Mouse (Mus musculus) ES-E14 (cell line): ENCODE results near the gene Pak6. TPM values are rescaled to one million over a fixed set of nuclear protein-coding genes. Genes with fewer than 3 reads are reported as not detected.

Source experiments
- DNase-seq: peaks from one replicate; pipeline ENCODE4 v3.0.0-alpha.2; 2013; ENCODE audit warnings: low read depth, low spot score
- H3K27ac ChIP-seq: 2 replicates; pipeline ENCODE4 v1.5.1; 2012; ENCODE audit warnings: low read depth, mild to moderate bottlenecking, low read length, moderate library complexity, mixed read lengths; ENCODE audit not compliant: poor library complexity, insufficient read depth, severe bottlenecking
- H3K36me3 ChIP-seq: 2 replicates; pipeline ENCODE4 v1.6.1; 2012; ENCODE audit warnings: mild to moderate bottlenecking, low read length, moderate library complexity, mixed read lengths; ENCODE audit not compliant: control insufficient read depth, poor library complexity, insufficient read depth, severe bottlenecking
- H3K4me1 ChIP-seq, 2 experiments: fragments of 150-350 bp in 1 of 2; sonication (generic) in 1 of 2; 2 replicates each; pipeline ENCODE4 v1.6.1; 2012; ENCODE audit warnings: low read length in 2 of 2, mild to moderate bottlenecking in 1 of 2, mixed read lengths in 1 of 2; ENCODE audit not compliant: control insufficient read depth in 2 of 2, insufficient read depth in 2 of 2, poor library complexity in 1 of 2
- H3K4me3 ChIP-seq, 2 experiments: fragments of 150-350 bp in 1 of 2; sonication (generic) in 1 of 2; 2 replicates each; pipeline ENCODE4 v1.5.1; 2012; ENCODE audit warnings: low read length in 2 of 2, low read depth in 1 of 2, mild to moderate bottlenecking in 1 of 2, mixed read lengths in 1 of 2; ENCODE audit not compliant: insufficient read depth in 1 of 2, poor library complexity in 1 of 2, severe bottlenecking in 1 of 2
- H3K9ac ChIP-seq: 2 replicates; pipeline ENCODE4 v1.6.1; 2012; ENCODE audit warnings: low read depth, mild to moderate bottlenecking, low read length, mixed read lengths; ENCODE audit not compliant: poor library complexity, insufficient read depth, severe bottlenecking
- H3K9me3 ChIP-seq: fragments of 150-350 bp; sonication (generic); 2 replicates; pipeline ENCODE4 v1.6.1; 2012; ENCODE audit warnings: low read depth, mild to moderate bottlenecking, low read length; ENCODE audit not compliant: control insufficient read depth, insufficient read depth
- CHD2 ChIP-seq: IDR thresholded peaks from 2 replicates; pipeline ENCODE4 v1.6.1; 2014; ENCODE audit warnings: mild to moderate bottlenecking, low read depth, low read length, inconsistent platforms
- HCFC1 ChIP-seq: IDR thresholded peaks from 2 replicates; pipeline ENCODE4 v1.6.1; 2012; ENCODE audit warnings: low read length, inconsistent platforms, borderline replicate concordance; ENCODE audit not compliant: insufficient read depth
- MAFK ChIP-seq: IDR thresholded peaks from 2 replicates; pipeline ENCODE4 v1.6.1; 2014; ENCODE audit warnings: mild to moderate bottlenecking, low read depth, low read length, inconsistent platforms; ENCODE audit not compliant: insufficient read depth
- ZC3H11A ChIP-seq: IDR thresholded peaks from 2 replicates; pipeline ENCODE4 v1.6.1; 2012; ENCODE audit warnings: low read depth, mild to moderate bottlenecking, inconsistent platforms, low read length, borderline replicate concordance
- ZNF384 ChIP-seq: IDR thresholded peaks from 2 replicates; pipeline ENCODE4 v1.6.1; 2012; ENCODE audit warnings: low read depth, low read length, inconsistent platforms
- in situ Hi-C, 2 experiments: fragments of 600-800 bp; cut with MboI; formaldehyde crosslinking; loops; one replicate each; pipeline ENCODE4 v1.15.1; 2025; ENCODE audit warnings: low sequenced_read_pairs in 2 of 2, inconsistent platforms in 1 of 2; ENCODE audit not compliant: unreplicated experiment in 2 of 2
- total RNA-seq: library from RNA; depleted of rRNA; stranded (reverse); fragments of 300-350 nt; gene quantifications from 2 replicates; pipeline ENCODE4 v1.2.3, GENCODE M21; 2012

The Pak6 gene
- total RNA-seq, 1 experiment = 0.85 TPM

DNA sequence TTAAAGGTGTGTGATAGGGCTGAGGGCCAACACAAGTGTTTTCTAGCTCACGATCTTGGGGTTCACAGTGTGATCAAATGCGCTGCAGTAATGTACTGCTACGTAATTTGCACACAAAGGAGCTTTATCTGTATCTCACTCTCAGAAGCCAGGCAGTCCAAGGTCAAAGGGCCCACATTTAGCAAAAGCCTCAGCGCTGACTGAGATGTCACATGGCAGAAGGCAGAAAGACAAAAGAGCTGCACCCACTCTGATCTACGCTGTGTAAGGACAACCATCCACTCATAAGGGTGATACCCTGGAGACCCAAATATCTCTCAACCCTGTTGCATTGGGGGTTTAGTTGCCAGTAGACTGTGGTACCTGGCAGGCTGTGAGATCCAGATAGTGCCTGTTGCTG, 4.1 kb downstream of the Pak6 start:
- Histone ChIP-seq H3K36me3 (no peaks in the 10 kb centered on the region), H3K27ac (no peak overlapping the region)

DNA sequence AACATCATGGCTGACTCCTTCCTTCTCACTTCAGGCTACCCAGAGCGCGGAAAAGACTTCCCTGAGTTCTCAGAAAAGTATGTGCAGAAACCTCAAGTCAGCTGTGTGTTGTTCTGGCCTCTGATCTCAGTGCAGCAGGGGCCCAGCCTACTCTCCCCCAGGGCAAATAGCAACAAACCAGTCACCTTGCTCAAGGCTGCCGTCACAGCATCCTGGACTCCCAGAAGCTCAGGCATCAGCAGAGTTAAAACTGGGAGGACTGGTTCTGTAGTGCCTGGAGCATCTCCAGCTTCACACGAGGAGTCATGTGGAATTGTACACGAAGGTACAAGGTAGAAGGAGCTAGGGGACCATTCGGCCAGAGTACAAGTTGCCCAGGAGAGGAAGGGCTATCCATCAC, 6.1 kb downstream of the Pak6 start:
- no peak overlapping the region for H3K4me3 ChIP-seq
- no peak overlapping the region for H3K9ac ChIP-seq
- H3K36me3 ChIP-seq = no peaks in the 10 kb centered on the region
- no peak overlapping the region for H3K27ac ChIP-seq
- no peaks in the 10 kb centered on the region for H3K9me3 ChIP-seq
- H3K4me1 ChIP-seq = peaks cover 7 to 16% of the 10 kb centered on the region in 2 experiments
- TF ChIP-seq ZNF384 (no peak), ZC3H11A (no peak), CHD2 (no peak), MAFK (no peak), HCFC1 (no peak)
- in situ Hi-C loops = no loop called here
- DNase-seq = no peak

More for the DNA sequence above, 4.1 kb downstream of the Pak6 start:
- no peak overlapping the region for H3K9ac ChIP-seq
- peaks cover 2 to 15% of the 10 kb centered on the region in 2 experiments; a peak in 3 of 4 replicates for H3K4me1 ChIP-seq
- no peak for DNase-seq
- no peaks in the 10 kb centered on the region for H3K9me3 ChIP-seq
- in situ Hi-C loops = no loop called here
- H3K4me3 ChIP-seq = no peak overlapping the region
- TF ChIP-seq ZC3H11A = no peak
- no peak for TF ChIP-seq ZNF384
- TF ChIP-seq HCFC1 = no peak
- no peak for TF ChIP-seq CHD2
- TF ChIP-seq MAFK = no peak

DNA sequence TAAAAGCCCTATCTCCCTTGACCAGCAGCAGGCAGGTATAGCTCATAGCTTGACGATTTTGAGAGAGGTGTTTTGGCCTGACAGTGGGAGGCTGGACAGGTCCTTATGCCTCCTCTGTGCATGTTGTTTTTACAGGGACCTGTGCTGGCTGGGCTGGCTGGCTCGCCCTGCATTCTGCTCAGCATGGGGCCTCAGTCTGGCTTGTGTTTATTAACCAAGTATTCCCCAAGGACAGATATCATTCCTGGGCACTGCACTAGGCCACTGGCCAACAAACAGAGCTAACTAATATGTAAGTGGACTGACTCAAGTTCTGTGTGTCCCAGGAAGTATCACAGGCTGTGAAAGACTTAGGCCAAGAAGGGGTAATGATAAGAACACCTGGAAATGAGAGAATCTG, 6.7 kb downstream of the Pak6 start:
- TF ChIP-seq ZNF384 = no peak
- TF ChIP-seq HCFC1 = no peak
- TF ChIP-seq MAFK = no peak
- TF ChIP-seq ZC3H11A = no peak
- no peak for TF ChIP-seq CHD2
- Histone ChIP-seq H3K27ac (no peak overlapping the region), H3K4me1 (peaks cover 10 to 21% of the 10 kb centered on the region in 2 experiments), H3K9ac (no peak overlapping the region), H3K4me3 (no peak overlapping the region), H3K36me3 (no peaks in the 10 kb centered on the region), H3K9me3 (no peaks in the 10 kb centered on the region)
- DNase-seq = no peak
- in situ Hi-C loops = no loop called here

DNA sequence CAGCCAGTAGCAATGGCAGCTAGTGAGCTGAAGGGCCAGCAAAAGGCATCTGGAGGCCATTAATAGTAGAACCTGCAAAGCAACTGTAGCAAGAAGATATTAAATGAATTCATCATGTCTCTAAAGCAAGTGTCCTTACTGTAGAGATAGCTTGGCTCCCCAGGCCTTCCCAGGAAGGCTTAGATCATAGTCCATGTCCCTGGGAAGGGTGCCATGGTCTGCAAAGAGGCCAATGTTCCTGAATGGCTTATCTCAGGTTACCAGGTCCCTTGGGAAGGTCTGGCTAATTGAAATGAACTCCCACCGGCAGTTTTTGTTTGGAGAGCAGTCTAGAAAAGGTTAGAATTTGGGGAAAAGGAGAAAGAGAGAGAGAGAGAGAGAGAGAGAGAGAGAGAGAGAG, 8.6 kb downstream of the Pak6 start:
- Histone ChIP-seq H3K27ac (no peak overlapping the region), H3K4me1 (peaks cover 10 to 22% of the 10 kb centered on the region in 2 experiments), H3K9ac (no peak overlapping the region), H3K36me3 (no peaks in the 10 kb centered on the region), H3K9me3 (no peaks in the 10 kb centered on the region), H3K4me3 (no peak overlapping the region)
- TF ChIP-seq ZC3H11A (no peak), CHD2 (no peak), HCFC1 (no peak), MAFK (no peak), ZNF384 (no peak)
- DNase-seq = no peak
- in situ Hi-C loops = no loop called here
